Mouse (Mus musculus) ES-Bruce4 (cell line): ENCODE measurements around the gene Otulinl.

Source experiments
- CTCF ChIP-seq: IDR thresholded peaks from one replicate; pipeline ENCODE4 v1.8.1; 2011; ENCODE audit warnings: low read depth, low read length
- POLR2A ChIP-seq: IDR thresholded peaks from one replicate; pipeline ENCODE4 v1.8.1; 2011; ENCODE audit warnings: low read length; ENCODE audit not compliant: insufficient read depth

DNA sequence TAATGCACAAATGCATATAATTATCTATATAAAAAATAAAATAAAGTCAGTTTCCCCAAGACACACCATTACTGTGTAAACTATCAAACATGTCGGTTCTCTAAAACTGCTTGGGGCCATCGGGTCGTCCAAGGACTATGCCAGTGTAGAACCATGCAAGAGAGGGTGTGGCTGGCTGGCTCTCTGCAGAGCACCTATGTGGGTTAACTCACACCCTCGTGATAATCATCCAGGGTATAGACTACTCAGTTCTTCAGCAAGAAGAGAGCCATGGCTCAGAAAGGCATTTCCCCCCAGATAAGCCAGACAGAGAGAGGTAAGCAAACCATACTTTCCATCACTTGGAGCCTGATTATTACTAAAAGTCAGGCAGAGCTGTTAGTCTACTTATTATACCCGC, 22.2 kb downstream of the Otulinl start:
- TF ChIP-seq POLR2A (no peak), CTCF (no peak)
